Mouse (Mus musculus) forebrain, embryonic 11.5 days (tissue): ENCODE data around the gene Sox4. TPM values are rescaled to one million over a fixed set of nuclear protein-coding genes. Genes with fewer than 3 reads are reported as not detected.

Source experiments
- ATAC-seq: fragments of 200-750 bp; cut with Nextera tagmentation; replicated peaks from 2 replicates; pipeline ENCODE4 v1.8.0; 2017; ENCODE audit warnings: moderate TSS enrichment; ENCODE audit not compliant: low FRiP score
- DNase-seq: peaks from one replicate; pipeline ENCODE4 v3.0.0-alpha.2; 2017; ENCODE audit warnings: low spot score
- H3K27ac ChIP-seq: fragments of 300-500 bp; sonication (generic); 2 replicates; pipeline ENCODE4 v1.5.1; 2014; ENCODE audit warnings: low read depth, low read length
- H3K27me3 ChIP-seq: fragments of 300-500 bp; sonication (generic); 2 replicates; pipeline ENCODE4 v1.6.1; 2014; ENCODE audit warnings: mild to moderate bottlenecking, low read length, mixed read lengths; ENCODE audit not compliant: control insufficient read depth, insufficient read depth
- H3K36me3 ChIP-seq: fragments of 300-500 bp; sonication (generic); 2 replicates; pipeline ENCODE4 v1.6.1; 2014; ENCODE audit warnings: mild to moderate bottlenecking, low read length, moderate library complexity, mixed read lengths; ENCODE audit not compliant: control insufficient read depth, insufficient read depth
- H3K4me1 ChIP-seq: fragments of 300-500 bp; sonication (generic); replicated peaks from 2 replicates; pipeline ENCODE4 v1.6.1; 2014; ENCODE audit warnings: low read length, mixed read lengths; ENCODE audit not compliant: control insufficient read depth, insufficient read depth
- H3K4me2 ChIP-seq: fragments of 300-500 bp; sonication (generic); 2 replicates; pipeline ENCODE4 v1.6.1; 2014; ENCODE audit warnings: low read depth, mild to moderate bottlenecking, low read length, moderate library complexity, mixed read lengths; ENCODE audit not compliant: severe bottlenecking
- H3K4me3 ChIP-seq: fragments of 300-500 bp; sonication (generic); 2 replicates; pipeline ENCODE4 v1.5.1; 2014; ENCODE audit warnings: low read depth, low read length
- H3K9ac ChIP-seq: fragments of 300-500 bp; sonication (generic); 2 replicates; pipeline ENCODE4 v1.6.1; 2014; ENCODE audit warnings: low read length
- H3K9me3 ChIP-seq: fragments of 300-500 bp; sonication (generic); 2 replicates; pipeline ENCODE4 v1.6.1; 2016; ENCODE audit warnings: low read length, mixed read lengths; ENCODE audit not compliant: control insufficient read depth
- whole genome bisulfite sequencing: fragments of 180-500 bp; shearing (Covaris S2); extraction: QIAGEN DNeasy Blood & Tissue Kit; methylation state at CpG from one replicate; pipeline ENCODE4 v1.1.7; 2014; 5-methylcytosine and 5-hydroxymethylcytosine counted together
- polyA plus RNA-seq: library from polyadenylated mRNA; unstranded; fragments of >200 nt; fragmentation: Nextera tagmentation; extraction: Ambion mirVana; gene quantifications from 2 replicates; pipeline ENCODE4 v1.2.1, GENCODE M21; 2014

Gene Sox4
- polyA plus RNA-seq, 1 experiment from 2014 or later, result 150 TPM

GRCm38 (mm10) chr13:28949279-28949915 is 4.1 kb downstream of the Sox4 start:
- peak overlapping the region; percentile 100 for H3K4me3 ChIP-seq
- no peak for ATAC-seq

GRCm38 (mm10) chr13:28948541-28948940 is 5.0 kb downstream of the Sox4 start:
- Histone ChIP-seq H3K9me3 (no peaks in the 10 kb centered on the region; the same call in 1 of the 2 replicates), H3K4me3 (peak overlapping the region; percentile 100), H3K36me3 (no peaks in the 10 kb centered on the region; the same call in 1 of the 2 replicates), H3K27ac (peak overlapping the region; percentile 65), H3K4me2 (peak overlapping the region; percentile 63), H3K9ac (peak overlapping the region; percentile 61), H3K4me1 (peaks cover 4% of the 10 kb centered on the region; the same call in 1 of the 2 replicates), H3K27me3 (no peaks in the 10 kb centered on the region)
- peak; percentile 82 for DNase-seq
- ATAC-seq, result 0 out of 2 replicates have a peak, but pooled peaks have one; percentile 16
- under 1% methylated on average over 10 of the region's 10 CpGs for WGBS

More at GRCm38 (mm10) chr13:28949279-28949915, 4.1 kb downstream of the Sox4 start:
- peaks cover 4% of the 10 kb centered on the region; the same call in 1 of the 2 replicates for H3K4me1 ChIP-seq
- DNase-seq, result peak; percentile 41
- 0 out of 2 replicates have a peak overlapping the region, but pooled peaks have one; percentile 31 for H3K27ac ChIP-seq
- H3K36me3 ChIP-seq, result no peaks in the 10 kb centered on the region; the same call in 1 of the 2 replicates
- H3K9me3 ChIP-seq, result no peaks in the 10 kb centered on the region; the same call in 1 of the 2 replicates
- 6% methylated on average over 11 of the region's 11 CpGs for WGBS
- no peaks in the 10 kb centered on the region for H3K27me3 ChIP-seq
- H3K4me2 ChIP-seq, result peak overlapping the region; percentile 63
- peak overlapping the region; percentile 67 for H3K9ac ChIP-seq

GRCm38 (mm10) chr13:28947740-28948441 is 5.6 kb downstream of the Sox4 start:
- Histone ChIP-seq H3K4me2 (peak overlapping the region; percentile 63), H3K36me3 (no peaks in the 10 kb centered on the region; the same call in 1 of the 2 replicates), H3K9ac (peak overlapping the region; percentile 13; the same call in 1 of the 2 replicates), H3K4me1 (peaks cover 4% of the 10 kb centered on the region; the same call in 1 of the 2 replicates), H3K4me3 (peak overlapping the region; percentile 100), H3K9me3 (no peaks in the 10 kb centered on the region; the same call in 1 of the 2 replicates), H3K27me3 (no peaks in the 10 kb centered on the region), H3K27ac (peak overlapping the region; percentile 65; the same call in 1 of the 2 replicates)
- 19% methylated on average over 7 of the region's 7 CpGs for WGBS
- DNase-seq (peak; percentile 61), ATAC-seq (0 out of 2 replicates have a peak, but pooled peaks have one; percentile 10)

- H3K9ac ChIP-seq, result no peak overlapping the region
- no peaks in the 10 kb centered on the region; the same call in 1 of the 2 replicates for H3K36me3 ChIP-seq
- WGBS, result 41% methylated on average over 8 of the region's 8 CpGs
- no peak overlapping the region for H3K4me3 ChIP-seq
- no peak overlapping the region for H3K4me2 ChIP-seq
- 0 out of 2 replicates have a peak overlapping the region, but pooled peaks have one; percentile 43 for H3K27ac ChIP-seq
- no peaks in the 10 kb centered on the region for H3K27me3 ChIP-seq
- ATAC-seq (no peak), DNase-seq (peak; percentile 56)
- H3K4me1 ChIP-seq, result peaks cover 13% of the 10 kb centered on the region
- H3K9me3 ChIP-seq, result no peaks in the 10 kb centered on the region; the same call in 1 of the 2 replicates
These were observed 6.9 kb downstream of the Sox4 start for GRCm38 (mm10) chr13:28946565-28947135.

GRCm38 (mm10) chr13:28945681-28946080 is 7.8 kb downstream of the Sox4 start:
- no peak overlapping the region for H3K27ac ChIP-seq
- no peak overlapping the region for H3K4me3 ChIP-seq
- H3K4me2 ChIP-seq, result no peak overlapping the region
- DNase-seq (peak; percentile 51), ATAC-seq (no peak)
- no peak overlapping the region for H3K9ac ChIP-seq
- H3K4me1 ChIP-seq, result peaks cover 13% of the 10 kb centered on the region
- H3K27me3 ChIP-seq, result no peaks in the 10 kb centered on the region
- H3K36me3 ChIP-seq, result no peaks in the 10 kb centered on the region; the same call in 1 of the 2 replicates
- 91% methylated on average over 5 of the region's 5 CpGs for WGBS
- no peaks in the 10 kb centered on the region; the same call in 1 of the 2 replicates for H3K9me3 ChIP-seq

GRCm38 (mm10) chr13:28942926-28943325 is 10.6 kb downstream of the Sox4 start:
- H3K4me1 ChIP-seq, result peaks cover 11% of the 10 kb centered on the region
- no peak overlapping the region for H3K4me3 ChIP-seq
- H3K4me2 ChIP-seq, result no peak overlapping the region
- no peaks in the 10 kb centered on the region; the same call in 1 of the 2 replicates for H3K9me3 ChIP-seq
- peak; percentile 31 for DNase-seq
- H3K36me3 ChIP-seq, result no peaks in the 10 kb centered on the region; the same call in 1 of the 2 replicates
- no peak overlapping the region for H3K27ac ChIP-seq
- 78% methylated on average over 4 of the region's 4 CpGs for WGBS
- H3K27me3 ChIP-seq, result no peaks in the 10 kb centered on the region
- no peak for ATAC-seq
- H3K9ac ChIP-seq, result no peak overlapping the region

GRCm38 (mm10) chr13:28941983-28942630 is 11.4 kb downstream of the Sox4 start:
- 5% methylated on average over 4 of the region's 4 CpGs for WGBS
- no peak overlapping the region for H3K4me2 ChIP-seq
- H3K36me3 ChIP-seq, result no peaks in the 10 kb centered on the region; the same call in 1 of the 2 replicates
- peak; percentile 51 for ATAC-seq
- no peak overlapping the region for H3K27ac ChIP-seq
- H3K9ac ChIP-seq, result peak overlapping the region; percentile 12; the same call in 1 of the 2 replicates
- H3K9me3 ChIP-seq, result no peaks in the 10 kb centered on the region; the same call in 1 of the 2 replicates
- peaks cover 9% of the 10 kb centered on the region for H3K4me1 ChIP-seq
- no peak overlapping the region for H3K4me3 ChIP-seq
- DNase-seq, result peak; percentile 43
- no peaks in the 10 kb centered on the region for H3K27me3 ChIP-seq

GRCm38 (mm10) chr13:28933375-28933774 is 20.1 kb downstream of the Sox4 start:
- ATAC-seq (no peak), DNase-seq (peak; percentile 40)
- Histone ChIP-seq H3K4me2 (no peak overlapping the region), H3K27me3 (no peaks in the 10 kb centered on the region), H3K9me3 (no peaks in the 10 kb centered on the region), H3K9ac (no peak overlapping the region), H3K4me3 (no peak overlapping the region), H3K27ac (no peak overlapping the region), H3K36me3 (no peaks in the 10 kb centered on the region), H3K4me1 (peaks cover 2% of the 10 kb centered on the region; the same call in 1 of the 2 replicates)
- 93% methylated on average over 8 of the region's 8 CpGs for WGBS
